Mouse (Mus musculus) limb, embryonic 10.5 days (tissue): ENCODE results near the gene Fem1a. TPM values are rescaled to one million over a fixed set of nuclear protein-coding genes. Genes with fewer than 3 reads are reported as not detected.
"Not testable (repeated sequence)": the region's sequence is repeated elsewhere in the genome, so short reads cannot be mapped to it uniquely, and the experiment has no call there.

ENCODE experiments used
- DNase-seq: peaks from one replicate; pipeline ENCODE4 v3.0.0-alpha.2; 2017; ENCODE audit warnings: low spot score
- H3K27ac ChIP-seq: fragments of 300-500 bp; sonication (generic); 2 replicates; pipeline ENCODE4 v1.5.1; 2016; ENCODE audit warnings: mild to moderate bottlenecking
- H3K27me3 ChIP-seq: fragments of 300-500 bp; sonication (generic); 2 replicates; pipeline ENCODE4 v1.6.1; 2016; ENCODE audit warnings: low read depth, mild to moderate bottlenecking; ENCODE audit not compliant: poor library complexity, severe bottlenecking
- H3K36me3 ChIP-seq: fragments of 300-500 bp; sonication (generic); 2 replicates; pipeline ENCODE4 v1.6.1; 2016; ENCODE audit warnings: mild to moderate bottlenecking, moderate library complexity
- H3K4me1 ChIP-seq: fragments of 300-500 bp; sonication (generic); 2 replicates; pipeline ENCODE4 v1.6.1; 2016
- H3K4me3 ChIP-seq: fragments of 300-500 bp; sonication (generic); 2 replicates; pipeline ENCODE4 v1.5.1; 2016; ENCODE audit warnings: mild to moderate bottlenecking, moderate library complexity
- H3K9me3 ChIP-seq: fragments of 300-500 bp; sonication (generic); replicated peaks from 2 replicates; pipeline ENCODE4 v1.6.1; 2016; ENCODE audit warnings: mild to moderate bottlenecking
- WGBS: fragments of 180-500 bp; shearing (Covaris S2); methylation state at CpG from one replicate; pipeline ENCODE4 v1.1.7; 2016; 5-methylcytosine and 5-hydroxymethylcytosine counted together
- polyA plus RNA-seq: library from polyadenylated mRNA; unstranded; fragments of >200 nt; fragmentation: Nextera tagmentation; extraction: Ambion mirVana; gene quantifications from 2 replicates; pipeline ENCODE4 v1.2.1, GENCODE M21; 2016

Gene Fem1a
- polyA plus RNA-seq, 1 experiment from 2014 or later = 14.6 TPM

GRCm38 (mm10) chr17:56258812-56259211, 2.2 kb downstream of the Fem1a start:
- WGBS = 83% methylated on average over 2 of the region's 2 CpGs
- H3K9me3 ChIP-seq, H3K27ac ChIP-seq, H3K27me3 ChIP-seq, H3K4me3 ChIP-seq, DNase-seq: not testable (repeated sequence)
- Histone ChIP-seq H3K4me1 (peaks cover 35% of the 10 kb centered on the region), H3K36me3 (peaks cover 58% of the 10 kb centered on the region)

GRCm38 (mm10) chr17:56259301-56260037, 2.9 kb downstream of the Fem1a start:
- 91% methylated on average over 10 of the region's 10 CpGs for WGBS
- DNase-seq = no peak
- no peak overlapping the region for H3K27ac ChIP-seq
- no peaks in the 10 kb centered on the region for H3K9me3 ChIP-seq
- peaks cover 58% of the 10 kb centered on the region for H3K36me3 ChIP-seq
- H3K4me1 ChIP-seq = peaks cover 35% of the 10 kb centered on the region
- H3K4me3 ChIP-seq = no peak overlapping the region
- no peaks in the 10 kb centered on the region for H3K27me3 ChIP-seq

GRCm38 (mm10) chr17:56261166-56261565, 4.6 kb downstream of the Fem1a start:
- Histone ChIP-seq H3K4me1 (peaks cover 35% of the 10 kb centered on the region), H3K27me3 (no peaks in the 10 kb centered on the region), H3K9me3 (no peaks in the 10 kb centered on the region), H3K4me3 (no peak overlapping the region), H3K36me3 (peaks cover 67% of the 10 kb centered on the region), H3K27ac (no peak overlapping the region)
- 88% methylated on average over 3 of the region's 3 CpGs for WGBS
- no peak for DNase-seq

GRCm38 (mm10) chr17:56262645-56263094, 6.1 kb downstream of the Fem1a start:
- Histone ChIP-seq H3K9me3 (no peaks in the 10 kb centered on the region), H3K4me1 (peaks cover 29% of the 10 kb centered on the region), H3K36me3 (peaks cover 66% of the 10 kb centered on the region), H3K27ac (no peak overlapping the region), H3K4me3 (no peak overlapping the region), H3K27me3 (no peaks in the 10 kb centered on the region)
- no peak for DNase-seq
- WGBS = 88% methylated on average over 3 of the region's 3 CpGs

GRCm38 (mm10) chr17:56264020-56264419, 7.4 kb downstream of the Fem1a start:
- H3K27me3 ChIP-seq = no peaks in the 10 kb centered on the region
- H3K4me1 ChIP-seq = peaks cover 15% of the 10 kb centered on the region
- H3K9me3 ChIP-seq = no peaks in the 10 kb centered on the region
- H3K36me3 ChIP-seq = peaks cover 52% of the 10 kb centered on the region
- no peak overlapping the region for H3K27ac ChIP-seq
- no peak overlapping the region for H3K4me3 ChIP-seq
- peak; percentile 70 for DNase-seq
- WGBS = 25% methylated on average over 8 of the region's 8 CpGs

GRCm38 (mm10) chr17:56265011-56265410, 8.4 kb downstream of the Fem1a start:
- no peak overlapping the region for H3K4me3 ChIP-seq
- no peaks in the 10 kb centered on the region for H3K27me3 ChIP-seq
- no peaks in the 10 kb centered on the region for H3K9me3 ChIP-seq
- H3K27ac ChIP-seq = no peak overlapping the region
- peaks cover 15% of the 10 kb centered on the region for H3K4me1 ChIP-seq
- WGBS = 93% methylated on average over 4 of the region's 4 CpGs
- no peak for DNase-seq
- H3K36me3 ChIP-seq = peaks cover 46% of the 10 kb centered on the region

- H3K4me3 ChIP-seq = no peak overlapping the region
- no peak overlapping the region for H3K27ac ChIP-seq
- peaks cover 12% of the 10 kb centered on the region for H3K4me1 ChIP-seq
- 97% methylated on average over 3 of the region's 3 CpGs for WGBS
- no peaks in the 10 kb centered on the region for H3K27me3 ChIP-seq
- peaks cover 46% of the 10 kb centered on the region for H3K36me3 ChIP-seq
- no peaks in the 10 kb centered on the region for H3K9me3 ChIP-seq
- no peak for DNase-seq
Observed at GRCm38 (mm10) chr17:56265869-56266268, 9.3 kb downstream of the Fem1a start.

GRCm38 (mm10) chr17:56266271-56266670, 9.7 kb downstream of the Fem1a start:
- Histone ChIP-seq H3K27ac (no peak overlapping the region), H3K4me1 (peaks cover 9% of the 10 kb centered on the region), H3K27me3 (no peaks in the 10 kb centered on the region), H3K36me3 (peaks cover 46% of the 10 kb centered on the region), H3K9me3 (no peaks in the 10 kb centered on the region), H3K4me3 (no peak overlapping the region)
- DNase-seq = no peak
- WGBS = 64% methylated on average over 3 of the region's 3 CpGs

GRCm38 (mm10) chr17:56269153-56269630, 12.6 kb downstream of the Fem1a start:
- 22% methylated on average over 12 of the region's 12 CpGs for WGBS
- no peaks in the 10 kb centered on the region for H3K27me3 ChIP-seq
- no peak for DNase-seq
- peaks cover 16% of the 10 kb centered on the region for H3K4me1 ChIP-seq
- peaks cover 46% of the 10 kb centered on the region for H3K36me3 ChIP-seq
- peak overlapping the region; percentile 85 for H3K27ac ChIP-seq
- no peaks in the 10 kb centered on the region for H3K9me3 ChIP-seq
- peak overlapping the region; percentile 51 for H3K4me3 ChIP-seq

GRCm38 (mm10) chr17:56269741-56270140, 13.1 kb downstream of the Fem1a start:
- peak overlapping the region; percentile 85 for H3K27ac ChIP-seq
- H3K4me1 ChIP-seq = peaks cover 16% of the 10 kb centered on the region
- H3K36me3 ChIP-seq = peaks cover 43% of the 10 kb centered on the region
- WGBS = 81% methylated on average over 3 of the region's 3 CpGs
- H3K27me3 ChIP-seq = no peaks in the 10 kb centered on the region
- no peak for DNase-seq
- H3K9me3 ChIP-seq = no peaks in the 10 kb centered on the region
- H3K4me3 ChIP-seq = peak overlapping the region; percentile 51

- H3K27ac ChIP-seq = no peak overlapping the region
- DNase-seq = no peak
- H3K36me3 ChIP-seq = peaks cover 37% of the 10 kb centered on the region
- peaks cover 27% of the 10 kb centered on the region for H3K4me1 ChIP-seq
- H3K27me3 ChIP-seq = no peaks in the 10 kb centered on the region
- no peak overlapping the region for H3K4me3 ChIP-seq
- H3K9me3 ChIP-seq = no peaks in the 10 kb centered on the region
- WGBS = 87% methylated on average over 12 of the region's 12 CpGs
Observed at GRCm38 (mm10) chr17:56271609-56272253, 15.1 kb downstream of the Fem1a start.

- Histone ChIP-seq H3K4me3 (no peak overlapping the region), H3K4me1 (peaks cover 37% of the 10 kb centered on the region), H3K9me3 (no peaks in the 10 kb centered on the region), H3K27ac (no peak overlapping the region), H3K27me3 (no peaks in the 10 kb centered on the region), H3K36me3 (peaks cover 37% of the 10 kb centered on the region)
- DNase-seq = no peak
- WGBS = 76% methylated on average over 3 of the region's 3 CpGs
Observed at GRCm38 (mm10) chr17:56272644-56273043, 16.0 kb downstream of the Fem1a start.

GRCm38 (mm10) chr17:56273482-56273881, 16.9 kb downstream of the Fem1a start:
- H3K36me3 ChIP-seq = peaks cover 39% of the 10 kb centered on the region
- peaks cover 37% of the 10 kb centered on the region for H3K4me1 ChIP-seq
- peak overlapping the region; percentile 44; the same call in 1 of the 2 replicates for H3K27ac ChIP-seq
- no peak overlapping the region for H3K4me3 ChIP-seq
- 85% methylated on average over 7 of the region's 7 CpGs for WGBS
- H3K9me3 ChIP-seq = no peaks in the 10 kb centered on the region
- H3K27me3 ChIP-seq = no peaks in the 10 kb centered on the region
- no peak for DNase-seq
